Mouse (Mus musculus): ENCODE measurements around the gene Olfr1082. TPM values are rescaled to one million over a fixed set of nuclear protein-coding genes. Genes with fewer than 3 reads are reported as not detected.
"Not testable (repeated sequence)": the region's sequence is repeated elsewhere in the genome, so short reads cannot be mapped to it uniquely, and the experiment has no call there.

Gene Olfr1082
- not detected for polyA plus RNA-seq (2017; shearing (Covaris generic))

DNA sequence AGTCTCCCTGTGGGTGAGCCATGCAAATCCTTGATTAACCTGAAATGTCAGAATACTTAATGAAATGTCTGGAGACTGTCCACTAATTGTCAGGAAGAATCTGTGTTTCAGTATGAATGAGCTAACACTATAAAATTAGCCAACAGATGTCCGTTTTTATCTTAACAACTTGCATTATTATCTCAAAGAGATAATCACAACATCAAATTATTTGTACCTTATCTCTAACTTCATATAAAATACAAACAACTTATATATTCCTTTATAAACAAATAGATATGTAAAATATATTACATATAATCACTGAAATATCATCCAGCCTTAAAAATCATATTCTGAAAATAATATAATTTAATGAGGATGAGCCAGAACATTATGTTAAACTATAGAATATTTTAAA, at the start of gene Olfr1082:
TSS of gene Olfr1082 (minus strand) at position 101 of the 400 bp plus-strand sequence.
- ATAC-seq = not testable (repeated sequence)

- not testable (repeated sequence) for ATAC-seq
Measured at GRCm38 (mm10) chr2:86639625-86640024, 40.9 kb upstream of the Olfr1082 start, which contains the start of gene Olfr1084. Gene Olfr1084, minus strand, starts transcription at chr2:86639725.

GRCm38 (mm10) chr2:86558135-86558534, 40.6 kb downstream of the Olfr1082 start, which contains the start of gene Olfr1080:
Gene Olfr1080, minus strand, starts transcription at chr2:86558235.
- ATAC-seq = not testable (repeated sequence)

Other genes with a start within 250 kb of the Olfr1082 start
- not detected for gene Olfr1055, start 248.7 kb downstream of the Olfr1082 start, polyA plus RNA-seq (2017; shearing (Covaris generic))
- not detected for gene Olfr1056, start 236.5 kb downstream of the Olfr1082 start, polyA plus RNA-seq (2017; shearing (Covaris generic))
- gene Olfr1057, start 220.6 kb downstream of the Olfr1082 start, polyA plus RNA-seq (2017; shearing (Covaris generic)) = not detected
- not detected for gene Olfr1058, start 210.4 kb downstream of the Olfr1082 start, polyA plus RNA-seq (2017; shearing (Covaris generic))
- gene Olfr1061, start 184.9 kb downstream of the Olfr1082 start, polyA plus RNA-seq (2017; shearing (Covaris generic)) = not detected
- not detected for gene Olfr1062, start 172.2 kb downstream of the Olfr1082 start, polyA plus RNA-seq (2017; shearing (Covaris generic))
- not detected for gene Olfr1065, start 148.4 kb downstream of the Olfr1082 start, polyA plus RNA-seq (2017; shearing (Covaris generic))
- gene Olfr1066, start 142.7 kb downstream of the Olfr1082 start, polyA plus RNA-seq (2017; shearing (Covaris generic)) = not detected
- gene Olfr228, start 111.6 kb downstream of the Olfr1082 start, polyA plus RNA-seq (2017; shearing (Covaris generic)) = not detected
- not detected for gene Olfr1076, start 90.5 kb downstream of the Olfr1082 start, polyA plus RNA-seq (2017; shearing (Covaris generic))
- gene Olfr1079, start 56.5 kb downstream of the Olfr1082 start, polyA plus RNA-seq (2017; shearing (Covaris generic)) = not detected
- gene Olfr1080, start 40.7 kb downstream of the Olfr1082 start, polyA plus RNA-seq (2017; shearing (Covaris generic)) = not detected
- gene Olfr1084, start 40.8 kb upstream of the Olfr1082 start, polyA plus RNA-seq (2017; shearing (Covaris generic)) = not detected
- not detected for gene Olfr1085, start 63.1 kb upstream of the Olfr1082 start, polyA plus RNA-seq (2017; shearing (Covaris generic))
- not detected for gene Olfr1086, start 81.1 kb upstream of the Olfr1082 start, polyA plus RNA-seq (2017; shearing (Covaris generic))
- not detected for gene Olfr1087, start 99.4 kb upstream of the Olfr1082 start, polyA plus RNA-seq (2017; shearing (Covaris generic))
- gene Olfr1089, start 134.7 kb upstream of the Olfr1082 start, polyA plus RNA-seq (2017; shearing (Covaris generic)) = not detected
- under 1 TPM in 1 of 2 experiments, not detected in 1; 0.15 TPM for gene Olfr1090, start 160.0 kb upstream of the Olfr1082 start, polyA plus RNA-seq (2017; shearing (Covaris generic))
- not detected for gene Olfr1093, start 183.5 kb upstream of the Olfr1082 start, polyA plus RNA-seq (2017; shearing (Covaris generic))
- not detected for gene Olfr141, start 211.1 kb upstream of the Olfr1082 start, polyA plus RNA-seq (2017; shearing (Covaris generic))
- not detected for gene Olfr1094, start 225.7 kb upstream of the Olfr1082 start, polyA plus RNA-seq (2017; shearing (Covaris generic))

Data from CD4-positive, CD25-positive, alpha-beta regulatory T cell, adult 4 months (primary cell).